Comparison of ENCODE assay signal across 13 mouse cellular contexts in genomic region chr13:100721656-100722055, GRCm38 (mm10).
"Had no signal": no experiment of that assay in that cellular context is flagged by ENCODE, and none has a peak within 500 bp of the region (broad histone marks: within the 10 kb centered on the region; RNA-seq: fewer than 3 reads in every experiment).

No protein-coding gene starts in this region.

- H3K4me2 ChIP-seq: limb, embryonic 15.5 days; liver, embryonic 12.5 days; lung, embryonic 14.5 days; midbrain, embryonic 15.5 days; neural tube, embryonic 13.5 days had no signal

- ATAC-seq: liver, embryonic 12.5 days; midbrain, embryonic 15.5 days had no signal

- H3K4me1 ChIP-seq: midbrain, embryonic 10.5 days had no signal

- H3K9ac ChIP-seq: limb, embryonic 15.5 days; liver, embryonic 12.5 days; lung, embryonic 14.5 days; midbrain, embryonic 15.5 days; neural tube, embryonic 13.5 days had no signal

- H3K4me3 ChIP-seq: limb, embryonic 15.5 days; liver, embryonic 12.5 days; midbrain, embryonic 10.5 days; midbrain, embryonic 15.5 days; neural tube, embryonic 13.5 days had no signal

- H3K9me3 ChIP-seq: limb, embryonic 15.5 days; liver, embryonic 12.5 days; midbrain, embryonic 10.5 days; midbrain, embryonic 15.5 days; neural tube, embryonic 13.5 days had no signal

- DNase-seq: kidney, postnatal 25 days; lung, embryonic 14.5 days; lung, postnatal 10 days; lung, postnatal 4 days; retina, postnatal 1 day; right cerebral cortex, postnatal 4 days; spleen, adult 18-20 months; thymus, postnatal 36 days had no signal

- H3K27ac ChIP-seq: limb, embryonic 15.5 days; liver, embryonic 12.5 days; midbrain, embryonic 10.5 days; midbrain, embryonic 15.5 days; neural tube, embryonic 13.5 days had no signal

- H3K27me3 ChIP-seq: limb, embryonic 15.5 days; liver, embryonic 12.5 days; midbrain, embryonic 15.5 days; neural tube, embryonic 13.5 days had no signal
